Mouse (Mus musculus): ENCODE measurements around the gene Gorasp1. TPM values are rescaled to one million over a fixed set of nuclear protein-coding genes. Genes with fewer than 3 reads are reported as not detected.

The Gorasp1 gene
- 0.49 and 0.59 TPM in 2 replicates for polyA plus RNA-seq (2012)

- Histone ChIP-seq H3K4me1 (ENCODE audit: control insufficient read depth) (peaks cover 29% of the 10 kb centered on the region), H3K4me3 (replicated peaks) (peak within 1 kb of the TSS; percentile 91), H3K27me3 (ENCODE audit: control insufficient read depth) (no peaks in the 10 kb centered on the region), H3K9me3 (ENCODE audit: control insufficient read depth, low read length) (no peaks in the 10 kb centered on the region), H3K36me3 (ENCODE audit: control insufficient read depth) (peaks cover 13% of the 10 kb centered on the region)
- no peak for TF ChIP-seq GATA1 (IDR thresholded peaks at IDR 0.05; ENCODE audit: low read length)
- no peak for TF ChIP-seq TAL1 (IDR thresholded peaks at IDR 0.05; ENCODE audit: low read length)
Observed at GRCm38 (mm10) chr9:119937005-119937773, at the start of gene Gorasp1, which contains the start of gene Ttc21a. Gorasp1 (minus strand) TSS chr9:119937565. Ttc21a (plus strand) TSS chr9:119937606.

DNA sequence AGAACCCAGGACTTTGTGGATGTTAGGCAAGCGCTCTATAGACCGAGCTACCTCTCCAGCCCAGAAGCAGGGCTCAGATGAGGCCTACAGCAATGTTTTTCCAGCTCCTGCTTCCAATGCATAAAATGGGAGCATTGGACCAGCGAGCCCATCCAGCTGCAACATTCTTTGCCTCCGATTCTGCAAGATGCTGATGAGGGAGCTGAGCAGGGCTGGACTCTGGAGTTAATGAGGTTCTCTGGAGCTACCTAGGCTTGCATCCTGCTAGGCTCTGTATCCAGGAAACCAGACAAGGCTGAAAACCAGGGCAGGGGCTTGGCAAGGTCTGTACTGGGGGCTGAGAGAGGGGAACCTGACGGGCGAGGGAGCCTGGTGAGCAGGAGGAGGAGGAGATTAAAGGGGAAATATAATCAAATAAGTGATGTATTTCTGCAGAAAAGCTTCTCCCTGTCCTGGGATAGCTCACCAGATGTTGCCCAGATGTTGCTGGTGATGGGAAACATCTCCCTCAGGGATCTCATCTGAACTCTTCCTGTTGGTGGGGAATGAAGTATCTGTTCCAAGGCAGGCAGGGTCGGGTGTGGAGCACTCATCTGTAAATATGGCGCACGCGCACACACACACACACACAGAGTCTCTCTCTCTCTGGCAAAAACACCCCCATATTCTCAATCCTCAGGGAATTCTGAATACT is 48.7 kb upstream of the Gorasp1 start:
- Histone ChIP-seq H3K4me1 (ENCODE audit: control insufficient read depth) (peaks cover 34% of the 10 kb centered on the region), H3K27me3 (ENCODE audit: control insufficient read depth) (peaks cover 45% of the 10 kb centered on the region)
- TF ChIP-seq GATA1 (IDR thresholded peaks at IDR 0.05; ENCODE audit: low read length) (no peak), TAL1 (IDR thresholded peaks at IDR 0.05; ENCODE audit: low read length) (no peak)

DNA sequence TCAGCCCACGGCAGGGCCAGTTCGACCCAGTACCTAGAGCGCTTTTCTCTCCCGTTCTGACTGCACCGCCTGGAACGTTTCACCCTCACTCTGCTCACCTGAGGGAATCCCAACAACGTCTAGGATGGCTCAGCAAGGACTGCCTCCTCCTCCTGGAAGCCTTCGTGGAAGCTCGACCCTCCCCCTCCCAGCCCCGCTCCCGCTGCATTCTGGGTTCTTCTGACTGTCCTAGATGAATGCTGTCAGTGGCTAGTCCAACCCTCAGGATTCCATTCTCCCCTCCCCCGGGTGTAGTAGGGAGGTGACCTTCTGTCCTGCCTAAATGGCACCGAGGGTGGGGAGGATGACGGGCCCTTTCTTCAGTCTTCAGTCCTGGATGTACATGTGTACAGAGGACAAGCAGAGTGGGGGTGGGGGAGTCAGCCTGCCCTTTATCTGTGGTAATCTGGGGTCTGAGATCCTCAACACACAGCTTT is 47.2 kb upstream of the Gorasp1 start, which contains the start of gene Csrnp1:
Gene Csrnp1 (minus strand): TSS at position 123 of the 476 bp plus-strand sequence.
- peaks cover 39% of the 10 kb centered on the region for H3K4me1 ChIP-seq (ENCODE audit: control insufficient read depth)
- peak within 1 kb of the TSS; percentile 63 for H3K4me3 ChIP-seq (replicated peaks)

More for the DNA sequence above, 48.7 kb upstream of the Gorasp1 start:
- Histone ChIP-seq H3K9me3 (ENCODE audit: control insufficient read depth, low read length) (no peaks in the 10 kb centered on the region), H3K4me3 (replicated peaks) (no peak overlapping the region), H3K36me3 (ENCODE audit: control insufficient read depth) (no peaks in the 10 kb centered on the region)

DNA sequence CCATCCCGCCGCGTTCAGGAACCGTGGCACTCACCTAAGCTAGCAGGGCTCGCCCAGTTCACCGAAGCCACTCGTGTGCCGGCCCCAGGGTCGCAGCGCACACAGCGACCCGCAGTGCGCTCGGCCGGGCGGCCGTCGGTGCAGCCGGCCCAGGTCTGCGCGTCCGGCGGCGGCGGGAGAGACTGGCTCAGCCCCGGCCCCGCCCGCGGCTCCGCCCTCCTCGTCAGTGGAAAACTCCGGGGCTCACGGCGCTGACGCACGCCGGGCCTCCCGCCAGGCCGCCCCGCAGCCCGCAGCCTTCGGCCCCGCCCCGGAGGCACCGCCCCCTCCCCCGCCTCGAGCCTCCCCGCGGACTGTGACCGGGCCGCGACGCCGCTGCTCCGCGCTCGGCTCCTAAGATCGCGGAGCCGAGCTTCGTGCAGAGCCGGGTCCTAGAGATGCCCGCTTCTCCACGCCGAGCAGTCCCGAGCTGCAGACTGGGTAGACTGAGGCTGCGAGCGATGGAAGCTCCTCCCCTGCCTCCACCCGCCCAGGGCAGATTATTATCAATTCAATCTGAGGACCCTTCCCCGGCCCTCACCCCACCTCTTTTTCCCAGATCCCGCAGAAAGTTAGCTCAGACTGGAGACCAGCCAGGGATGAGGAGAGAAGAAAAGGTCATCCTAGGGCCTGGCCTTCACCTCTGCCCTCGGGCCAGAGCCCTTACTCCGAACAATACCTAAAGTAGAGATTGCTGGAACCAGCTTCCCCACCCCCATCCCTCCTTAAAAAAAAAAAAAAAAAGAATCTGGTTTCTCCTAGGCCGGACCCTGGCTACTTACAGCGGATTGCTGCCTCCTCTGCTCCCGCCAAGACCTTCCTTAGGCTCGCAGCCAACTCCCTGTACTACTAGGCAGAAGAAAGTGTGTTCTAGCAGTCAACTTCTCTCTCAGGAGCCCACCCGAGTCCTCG is 46.5 kb upstream of the Gorasp1 start:
- Histone ChIP-seq H3K27me3 (ENCODE audit: control insufficient read depth) (peaks cover 46% of the 10 kb centered on the region), H3K9me3 (ENCODE audit: control insufficient read depth, low read length) (no peaks in the 10 kb centered on the region), H3K36me3 (ENCODE audit: control insufficient read depth) (no peaks in the 10 kb centered on the region), H3K4me3 (replicated peaks) (peak overlapping the region; percentile 63), H3K4me1 (ENCODE audit: control insufficient read depth) (peaks cover 39% of the 10 kb centered on the region)
- TF ChIP-seq GATA1 (IDR thresholded peaks at IDR 0.05; ENCODE audit: low read length) (no peak), TAL1 (IDR thresholded peaks at IDR 0.05; ENCODE audit: low read length) (no peak)

More for the DNA sequence above, 47.2 kb upstream of the Gorasp1 start, which contains the start of gene Csrnp1:
- H3K27me3 ChIP-seq (ENCODE audit: control insufficient read depth), result peaks cover 46% of the 10 kb centered on the region
- H3K36me3 ChIP-seq (ENCODE audit: control insufficient read depth), result no peaks in the 10 kb centered on the region
- TF ChIP-seq TAL1 (IDR thresholded peaks at IDR 0.05; ENCODE audit: low read length) (no peak), GATA1 (IDR thresholded peaks at IDR 0.05; ENCODE audit: low read length) (no peak)
- H3K9me3 ChIP-seq (ENCODE audit: control insufficient read depth, low read length), result no peaks in the 10 kb centered on the region

GRCm38 (mm10) chr9:119982956-119983551 is 45.7 kb upstream of the Gorasp1 start:
- Histone ChIP-seq H3K4me1 (ENCODE audit: control insufficient read depth) (peaks cover 42% of the 10 kb centered on the region), H3K27me3 (ENCODE audit: control insufficient read depth) (peaks cover 46% of the 10 kb centered on the region)
- TF ChIP-seq GATA1 (IDR thresholded peaks at IDR 0.05; ENCODE audit: low read length) (no peak), TAL1 (IDR thresholded peaks at IDR 0.05; ENCODE audit: low read length) (no peak)

DNA sequence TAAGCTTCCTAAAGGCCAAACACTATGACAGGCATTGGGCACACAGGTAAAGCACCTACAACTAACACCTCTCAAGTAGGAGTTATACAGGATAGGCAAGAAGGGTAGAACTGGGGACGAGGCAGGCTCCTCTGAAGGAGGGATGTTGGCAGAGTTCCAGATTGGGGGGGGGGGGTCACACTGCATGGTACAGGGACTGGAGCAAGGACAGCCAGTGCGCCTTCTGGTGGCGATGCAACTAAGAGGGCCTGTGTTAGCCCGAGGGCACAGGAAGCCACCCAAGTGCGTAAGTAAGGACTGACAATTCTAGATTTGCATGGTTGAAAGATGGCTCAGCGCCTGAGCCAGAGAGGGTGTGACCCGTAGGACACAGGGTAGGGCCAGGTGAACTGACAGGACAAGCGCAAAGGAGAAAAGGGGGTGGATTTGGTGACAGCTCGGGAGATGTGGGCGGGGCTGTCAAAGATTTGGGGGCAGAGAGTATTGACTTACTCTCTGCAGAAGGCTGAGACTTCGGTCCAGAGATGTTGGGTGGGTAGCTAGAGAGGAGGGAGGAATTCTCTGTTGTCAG is 45.0 kb upstream of the Gorasp1 start:
- H3K27me3 ChIP-seq (ENCODE audit: control insufficient read depth), result peaks cover 46% of the 10 kb centered on the region
- peak overlapping the region; percentile 63 for H3K4me3 ChIP-seq (replicated peaks)
- TF ChIP-seq TAL1 (IDR thresholded peaks at IDR 0.05; ENCODE audit: low read length), result no peak
- no peak for TF ChIP-seq GATA1 (IDR thresholded peaks at IDR 0.05; ENCODE audit: low read length)
- no peaks in the 10 kb centered on the region for H3K9me3 ChIP-seq (ENCODE audit: control insufficient read depth, low read length)
- peaks cover 43% of the 10 kb centered on the region for H3K4me1 ChIP-seq (ENCODE audit: control insufficient read depth)
- no peaks in the 10 kb centered on the region for H3K36me3 ChIP-seq (ENCODE audit: control insufficient read depth)

More at GRCm38 (mm10) chr9:119982956-119983551, 45.7 kb upstream of the Gorasp1 start:
- Histone ChIP-seq H3K9me3 (ENCODE audit: control insufficient read depth, low read length) (no peaks in the 10 kb centered on the region), H3K4me3 (replicated peaks) (peak overlapping the region; percentile 63), H3K36me3 (ENCODE audit: control insufficient read depth) (no peaks in the 10 kb centered on the region)

- no peak for TF ChIP-seq GATA1 (IDR thresholded peaks at IDR 0.05; ENCODE audit: low read length)
- no peak for TF ChIP-seq TAL1 (IDR thresholded peaks at IDR 0.05; ENCODE audit: low read length)
- Histone ChIP-seq H3K4me3 (replicated peaks) (peak overlapping the region; percentile 17), H3K4me1 (ENCODE audit: control insufficient read depth) (peaks cover 50% of the 10 kb centered on the region)
Observed at GRCm38 (mm10) chr9:119981183-119982179, 44.1 kb upstream of the Gorasp1 start.

More at GRCm38 (mm10) chr9:119981183-119982179, 44.1 kb upstream of the Gorasp1 start:
- Histone ChIP-seq H3K36me3 (ENCODE audit: control insufficient read depth) (no peaks in the 10 kb centered on the region), H3K9me3 (ENCODE audit: control insufficient read depth, low read length) (no peaks in the 10 kb centered on the region), H3K27me3 (ENCODE audit: control insufficient read depth) (peaks cover 46% of the 10 kb centered on the region)

Data from erythroblast, embryonic 14.5 days (primary cell).